Mouse (Mus musculus): ENCODE data around the gene Camta1. TPM values are rescaled to one million over a fixed set of nuclear protein-coding genes. Genes with fewer than 3 reads are reported as not detected.

Camta1 gene
- polyA plus RNA-seq, 1 experiment from 2014 or later, result 130 TPM

GRCm38 (mm10) chr4:151851179-151851578 lies 10.5 kb downstream of the Camta1 start:
- no peak overlapping the region for H3K27ac ChIP-seq (replicated peaks)
- WGBS, result 52% methylated on average over 2 of the region's 2 CpGs

GRCm38 (mm10) chr4:151842591-151842990 lies 19.1 kb downstream of the Camta1 start:
- 39% methylated on average over 2 of the region's 2 CpGs for WGBS
- no peaks in the 10 kb centered on the region for H3K36me3 ChIP-seq

More at GRCm38 (mm10) chr4:151851179-151851578, 10.5 kb downstream of the Camta1 start:
- Histone ChIP-seq H3K4me3 (no peak overlapping the region), H3K9ac (replicated peaks) (no peak overlapping the region), H3K4me1 (peaks cover 8% of the 10 kb centered on the region), H3K36me3 (no peaks in the 10 kb centered on the region), H3K27me3 (no peaks in the 10 kb centered on the region), H3K4me2 (replicated peaks) (no peak overlapping the region), H3K9me3 (no peaks in the 10 kb centered on the region)
- no peak for ATAC-seq (replicated peaks)

GRCm38 (mm10) chr4:151838518-151838917 lies 23.2 kb downstream of the Camta1 start:
- no peaks in the 10 kb centered on the region for H3K9me3 ChIP-seq
- no peak for ATAC-seq (replicated peaks)

More at GRCm38 (mm10) chr4:151842591-151842990, 19.1 kb downstream of the Camta1 start:
- H3K9ac ChIP-seq (replicated peaks), result no peak overlapping the region
- H3K27me3 ChIP-seq, result no peaks in the 10 kb centered on the region
- H3K4me3 ChIP-seq, result no peak overlapping the region
- H3K4me1 ChIP-seq, result 0 out of 2 replicates have a peak, but pooled peaks cover 3% of the 10 kb centered on the region
- no peak for ATAC-seq (replicated peaks)
- no peak overlapping the region for H3K4me2 ChIP-seq (replicated peaks)
- H3K27ac ChIP-seq (replicated peaks), result no peak overlapping the region
- H3K9me3 ChIP-seq, result no peaks in the 10 kb centered on the region

GRCm38 (mm10) chr4:151835860-151836259 lies 25.8 kb downstream of the Camta1 start:
- Histone ChIP-seq H3K27ac (replicated peaks) (no peak overlapping the region), H3K27me3 (no peaks in the 10 kb centered on the region), H3K4me2 (replicated peaks) (no peak overlapping the region), H3K4me1 (peaks cover 3% of the 10 kb centered on the region; the same call in 1 of the 2 replicates), H3K9me3 (no peaks in the 10 kb centered on the region), H3K9ac (replicated peaks) (no peak overlapping the region), H3K4me3 (no peak overlapping the region), H3K36me3 (no peaks in the 10 kb centered on the region)
- WGBS, result 88% methylated on average over 3 of the region's 3 CpGs
- ATAC-seq (replicated peaks), result no peak

More at GRCm38 (mm10) chr4:151838518-151838917, 23.2 kb downstream of the Camta1 start:
- Histone ChIP-seq H3K4me2 (replicated peaks) (no peak overlapping the region), H3K36me3 (no peaks in the 10 kb centered on the region), H3K27me3 (no peaks in the 10 kb centered on the region), H3K9ac (replicated peaks) (no peak overlapping the region), H3K27ac (replicated peaks) (no peak overlapping the region), H3K4me3 (no peak overlapping the region), H3K4me1 (peaks cover 5% of the 10 kb centered on the region; the same call in 1 of the 2 replicates)
- WGBS, result 86% methylated on average over 2 of the region's 2 CpGs

GRCm38 (mm10) chr4:151834536-151834935 lies 27.1 kb downstream of the Camta1 start:
- no peaks in the 10 kb centered on the region for H3K9me3 ChIP-seq
- H3K27ac ChIP-seq (replicated peaks), result 0 out of 2 replicates have a peak overlapping the region, but pooled peaks have one; percentile 12
- H3K4me3 ChIP-seq, result no peak overlapping the region
- no peak for ATAC-seq (replicated peaks)
- no peaks in the 10 kb centered on the region for H3K27me3 ChIP-seq
- H3K9ac ChIP-seq (replicated peaks), result no peak overlapping the region
- H3K36me3 ChIP-seq, result no peaks in the 10 kb centered on the region
- no peak overlapping the region for H3K4me2 ChIP-seq (replicated peaks)
- 90% methylated on average over 10 of the region's 10 CpGs for WGBS
- H3K4me1 ChIP-seq, result peaks cover 9% of the 10 kb centered on the region; the same call in 1 of the 2 replicates

- no peak for ATAC-seq (replicated peaks)
- Histone ChIP-seq H3K27me3 (no peaks in the 10 kb centered on the region), H3K4me1 (peaks cover 9% of the 10 kb centered on the region; the same call in 1 of the 2 replicates), H3K36me3 (no peaks in the 10 kb centered on the region), H3K9ac (replicated peaks) (no peak overlapping the region), H3K4me3 (no peak overlapping the region), H3K9me3 (no peaks in the 10 kb centered on the region), H3K4me2 (replicated peaks) (no peak overlapping the region), H3K27ac (replicated peaks) (no peak overlapping the region)
- WGBS, result 67% methylated on average over 7 of the region's 7 CpGs
These were observed 27.7 kb downstream of the Camta1 start for GRCm38 (mm10) chr4:151833940-151834449.

GRCm38 (mm10) chr4:151827840-151828239 lies 33.8 kb downstream of the Camta1 start:
- H3K27ac ChIP-seq (replicated peaks), result no peak overlapping the region
- no peak overlapping the region for H3K9ac ChIP-seq (replicated peaks)
- H3K9me3 ChIP-seq, result no peaks in the 10 kb centered on the region
- WGBS, result 95% methylated on average over 3 of the region's 3 CpGs
- 0 out of 2 replicates have a peak, but pooled peaks cover 6% of the 10 kb centered on the region for H3K4me1 ChIP-seq
- no peaks in the 10 kb centered on the region for H3K27me3 ChIP-seq
- H3K36me3 ChIP-seq, result no peaks in the 10 kb centered on the region
- H3K4me3 ChIP-seq, result no peak overlapping the region
- no peak for ATAC-seq (replicated peaks)
- no peak overlapping the region for H3K4me2 ChIP-seq (replicated peaks)

GRCm38 (mm10) chr4:151827356-151827755 lies 34.3 kb downstream of the Camta1 start:
- no peak overlapping the region for H3K4me3 ChIP-seq
- H3K4me2 ChIP-seq (replicated peaks), result no peak overlapping the region
- H3K4me1 ChIP-seq, result 0 out of 2 replicates have a peak, but pooled peaks cover 6% of the 10 kb centered on the region
- ATAC-seq (replicated peaks), result no peak
- H3K9ac ChIP-seq (replicated peaks), result no peak overlapping the region
- no peak overlapping the region for H3K27ac ChIP-seq (replicated peaks)
- no peaks in the 10 kb centered on the region for H3K36me3 ChIP-seq
- H3K27me3 ChIP-seq, result no peaks in the 10 kb centered on the region
- no peaks in the 10 kb centered on the region for H3K9me3 ChIP-seq

GRCm38 (mm10) chr4:151823963-151824362 lies 37.7 kb downstream of the Camta1 start:
- no peak overlapping the region for H3K4me2 ChIP-seq (replicated peaks)
- no peak overlapping the region for H3K27ac ChIP-seq (replicated peaks)
- H3K4me3 ChIP-seq, result no peak overlapping the region
- H3K9me3 ChIP-seq, result no peaks in the 10 kb centered on the region
- H3K36me3 ChIP-seq, result no peaks in the 10 kb centered on the region
- WGBS, result 80% methylated on average over 3 of the region's 3 CpGs
- H3K4me1 ChIP-seq, result peaks cover 4% of the 10 kb centered on the region
- H3K27me3 ChIP-seq, result no peaks in the 10 kb centered on the region
- no peak for ATAC-seq (replicated peaks)
- no peak overlapping the region for H3K9ac ChIP-seq (replicated peaks)

- Histone ChIP-seq H3K4me3 (no peak overlapping the region), H3K9ac (replicated peaks) (no peak overlapping the region), H3K27me3 (no peaks in the 10 kb centered on the region), H3K4me2 (replicated peaks) (no peak overlapping the region), H3K9me3 (no peaks in the 10 kb centered on the region), H3K27ac (replicated peaks) (no peak overlapping the region), H3K36me3 (no peaks in the 10 kb centered on the region), H3K4me1 (peaks cover 12% of the 10 kb centered on the region)
- WGBS, result 87% methylated on average over 2 of the region's 2 CpGs
- ATAC-seq (replicated peaks), result no peak
These were observed 38.7 kb downstream of the Camta1 start for GRCm38 (mm10) chr4:151822986-151823385.

GRCm38 (mm10) chr4:151817981-151818766 lies 43.5 kb downstream of the Camta1 start:
- no peaks in the 10 kb centered on the region for H3K36me3 ChIP-seq
- H3K4me2 ChIP-seq (replicated peaks), result no peak overlapping the region
- H3K4me3 ChIP-seq, result no peak overlapping the region
- H3K9ac ChIP-seq (replicated peaks), result no peak overlapping the region
- H3K4me1 ChIP-seq, result peaks cover 12% of the 10 kb centered on the region
- H3K27me3 ChIP-seq, result no peaks in the 10 kb centered on the region
- peak overlapping the region; percentile 67 for H3K27ac ChIP-seq (replicated peaks)
- ATAC-seq (replicated peaks), result 0 out of 2 replicates have a peak, but pooled peaks have one; percentile 23
- 20% methylated on average over 3 of the region's 3 CpGs for WGBS
- no peaks in the 10 kb centered on the region for H3K9me3 ChIP-seq

GRCm38 (mm10) chr4:151813711-151814110 lies 48.0 kb downstream of the Camta1 start:
- H3K9ac ChIP-seq (replicated peaks), result no peak overlapping the region
- H3K4me2 ChIP-seq (replicated peaks), result no peak overlapping the region
- peaks cover 5% of the 10 kb centered on the region for H3K4me1 ChIP-seq
- H3K4me3 ChIP-seq, result no peak overlapping the region
- no peak overlapping the region for H3K27ac ChIP-seq (replicated peaks)
- H3K27me3 ChIP-seq, result no peaks in the 10 kb centered on the region
- ATAC-seq (replicated peaks), result no peak
- WGBS, result 95% methylated on average over 4 of the region's 4 CpGs
- no peaks in the 10 kb centered on the region for H3K9me3 ChIP-seq
- H3K36me3 ChIP-seq, result no peaks in the 10 kb centered on the region
